Mouse (Mus musculus): ENCODE measurements around the gene Csn2. TPM values are rescaled to one million over a fixed set of nuclear protein-coding genes. Genes with fewer than 3 reads are reported as not detected.

Gene Csn2
- not detected in 2 replicates for polyA plus RNA-seq (2015; fragmentation: Nextera tagmentation; extraction: Ambion mirVana)

DNA sequence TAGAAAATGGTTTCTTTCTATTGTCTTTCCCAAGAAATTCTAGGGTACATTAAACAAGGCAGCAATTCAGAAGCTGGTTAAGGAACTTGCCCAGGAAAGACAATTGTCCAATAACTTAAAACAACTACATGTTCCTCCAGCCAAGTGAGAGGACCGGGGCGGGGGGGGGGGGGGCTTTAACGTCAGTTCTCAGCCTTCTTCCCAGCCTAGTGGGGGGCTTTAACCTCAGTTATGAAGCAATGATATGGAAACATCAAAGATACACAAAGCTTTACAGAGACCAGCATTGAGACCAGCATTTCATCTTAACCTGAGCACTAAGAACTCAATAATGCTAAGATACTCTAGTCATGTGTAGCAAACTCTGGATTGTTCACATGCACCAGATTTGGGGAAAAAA is at the start of gene Csn2:
Gene Csn2 (minus strand): TSS at position 101 of the 400 bp plus-strand sequence.
- Histone ChIP-seq H3K9ac (ENCODE audit: low read depth, low read length) (no peak within 1 kb of the TSS), H3K27ac (no peak within 1 kb of the TSS), H3K4me3 (replicated peaks; ENCODE audit: low read depth, low read length) (no peak within 1 kb of the TSS), H3K4me2 (ENCODE audit: low read length) (no peak within 1 kb of the TSS), H3K27me3 (ENCODE audit: insufficient read depth, low read length) (no peaks in the 10 kb centered on the region), H3K4me1 (replicated peaks; ENCODE audit: insufficient read depth, low read length) (no peaks in the 10 kb centered on the region), H3K36me3 (ENCODE audit: insufficient read depth, low read length) (no peaks in the 10 kb centered on the region), H3K9me3 (replicated peaks; ENCODE audit: low read length) (no peaks in the 10 kb centered on the region)
- ATAC-seq (replicated peaks; ENCODE audit: low FRiP score, low read depth) = no peak
- DNase-seq (ENCODE audit: low spot score) = no peak
- TF ChIP-seq CTCF (IDR thresholded peaks at IDR 0.05; ENCODE audit: low read depth) = no peak
- WGBS = 84% methylated on average over 3 of the region's 3 CpGs

DNA sequence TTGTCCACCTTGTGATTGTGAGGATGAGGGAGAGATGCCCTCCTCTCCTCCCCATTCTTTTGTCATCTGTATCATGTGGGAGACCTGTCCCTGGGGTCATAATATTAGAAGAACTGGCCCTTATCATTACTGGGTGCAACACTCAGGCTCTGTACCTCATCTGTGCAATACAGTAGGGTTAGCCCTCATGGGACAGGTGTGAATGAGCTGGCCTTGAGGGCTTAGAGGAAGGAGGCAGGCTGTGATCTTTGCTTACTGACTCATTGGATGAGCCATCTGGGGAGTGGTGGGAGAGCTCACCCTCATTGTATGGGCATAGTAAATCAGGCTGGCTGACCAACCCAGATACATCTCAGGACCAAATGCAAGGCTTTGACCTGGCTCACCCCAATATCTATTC is 35.4 kb upstream of the Csn2 start:
- Histone ChIP-seq H3K4me3 (replicated peaks; ENCODE audit: low read depth, low read length) (no peak overlapping the region), H3K9me3 (replicated peaks; ENCODE audit: low read length) (no peaks in the 10 kb centered on the region), H3K27me3 (ENCODE audit: insufficient read depth, low read length) (no peaks in the 10 kb centered on the region), H3K36me3 (ENCODE audit: insufficient read depth, low read length) (no peaks in the 10 kb centered on the region), H3K4me1 (replicated peaks; ENCODE audit: insufficient read depth, low read length) (no peaks in the 10 kb centered on the region), H3K4me2 (ENCODE audit: low read length) (no peak overlapping the region), H3K9ac (ENCODE audit: low read depth, low read length) (no peak overlapping the region), H3K27ac (no peak overlapping the region)
- DNase-seq (ENCODE audit: low spot score) (no peak), ATAC-seq (replicated peaks; ENCODE audit: low FRiP score, low read depth) (no peak)
- no peak for TF ChIP-seq CTCF (IDR thresholded peaks at IDR 0.05; ENCODE audit: low read depth)

- Histone ChIP-seq H3K27me3 (ENCODE audit: insufficient read depth, low read length) (no peaks in the 10 kb centered on the region), H3K27ac (no peak overlapping the region), H3K4me1 (replicated peaks; ENCODE audit: insufficient read depth, low read length) (no peaks in the 10 kb centered on the region), H3K4me3 (replicated peaks; ENCODE audit: low read depth, low read length) (no peak overlapping the region), H3K4me2 (ENCODE audit: low read length) (no peak overlapping the region), H3K9ac (ENCODE audit: low read depth, low read length) (no peak overlapping the region), H3K36me3 (ENCODE audit: insufficient read depth, low read length) (no peaks in the 10 kb centered on the region), H3K9me3 (replicated peaks; ENCODE audit: low read length) (no peaks in the 10 kb centered on the region)
- DNase-seq (ENCODE audit: low spot score) (no peak), ATAC-seq (replicated peaks; ENCODE audit: low FRiP score, low read depth) (no peak)
- TF ChIP-seq CTCF (IDR thresholded peaks at IDR 0.05; ENCODE audit: low read depth) = no peak
- WGBS = 68% methylated on average over 1 of the region's 1 CpGs
Observed at GRCm38 (mm10) chr5:87705891-87706290, 6.5 kb upstream of the Csn2 start.

GRCm38 (mm10) chr5:87665908-87666307 is 33.5 kb downstream of the Csn2 start, which contains the start of gene Csn1s1:
Gene Csn1s1 (plus strand): TSS chr5:87666208.
- TF ChIP-seq CTCF (IDR thresholded peaks at IDR 0.05; ENCODE audit: low read depth) = no peak
- ATAC-seq (replicated peaks; ENCODE audit: low FRiP score, low read depth) (no peak), DNase-seq (ENCODE audit: low spot score) (no peak)
- no peak within 1 kb of the TSS for H3K4me2 ChIP-seq (ENCODE audit: low read length)
- H3K4me1 ChIP-seq (replicated peaks; ENCODE audit: insufficient read depth, low read length) = no peaks in the 10 kb centered on the region
- no peak within 1 kb of the TSS for H3K4me3 ChIP-seq (replicated peaks; ENCODE audit: low read depth, low read length)
- H3K27me3 ChIP-seq (ENCODE audit: insufficient read depth, low read length) = no peaks in the 10 kb centered on the region
- no peaks in the 10 kb centered on the region for H3K9me3 ChIP-seq (replicated peaks; ENCODE audit: low read length)
- H3K27ac ChIP-seq = no peak within 1 kb of the TSS
- no peak within 1 kb of the TSS for H3K9ac ChIP-seq (ENCODE audit: low read depth, low read length)
- no peaks in the 10 kb centered on the region for H3K36me3 ChIP-seq (ENCODE audit: insufficient read depth, low read length)

- ATAC-seq (replicated peaks; ENCODE audit: low FRiP score, low read depth) (no peak), DNase-seq (ENCODE audit: low spot score) (peak; percentile 53)
- TF ChIP-seq CTCF (IDR thresholded peaks at IDR 0.05; ENCODE audit: low read depth) = peak; percentile 69
- no peaks in the 10 kb centered on the region for H3K36me3 ChIP-seq (ENCODE audit: insufficient read depth, low read length)
- H3K9ac ChIP-seq (ENCODE audit: low read depth, low read length) = no peak overlapping the region
- no peaks in the 10 kb centered on the region for H3K9me3 ChIP-seq (replicated peaks; ENCODE audit: low read length)
- H3K4me1 ChIP-seq (replicated peaks; ENCODE audit: insufficient read depth, low read length) = no peaks in the 10 kb centered on the region
- H3K4me3 ChIP-seq (replicated peaks; ENCODE audit: low read depth, low read length) = no peak overlapping the region
- H3K27me3 ChIP-seq (ENCODE audit: insufficient read depth, low read length) = no peaks in the 10 kb centered on the region
- no peak overlapping the region for H3K4me2 ChIP-seq (ENCODE audit: low read length)
- no peak overlapping the region for H3K27ac ChIP-seq
Observed at GRCm38 (mm10) chr5:87642787-87643186, 56.6 kb downstream of the Csn2 start.

Other genes with a start within 250 kb of the Csn2 start
- not detected in 2 replicates for gene Ugt2a2, start 217.4 kb downstream of the Csn2 start, polyA plus RNA-seq (2015; fragmentation: Nextera tagmentation; extraction: Ambion mirVana)
- gene Gm43638, start 212.8 kb downstream of the Csn2 start, polyA plus RNA-seq (2015; fragmentation: Nextera tagmentation; extraction: Ambion mirVana) = not detected in 2 replicates
- not detected in 2 replicates for gene Ugt2a1, start 208.8 kb downstream of the Csn2 start, polyA plus RNA-seq (2015; fragmentation: Nextera tagmentation; extraction: Ambion mirVana)
- gene Sult1b1, start 161.4 kb downstream of the Csn2 start, polyA plus RNA-seq (2015; fragmentation: Nextera tagmentation; extraction: Ambion mirVana) = 6.8 and 8.0 TPM in 2 replicates
- 192 and 215 TPM in 2 replicates for gene Sult1d1, start 130.6 kb downstream of the Csn2 start, polyA plus RNA-seq (2015; fragmentation: Nextera tagmentation; extraction: Ambion mirVana)
- 0.65 and 0.78 TPM in 2 replicates for gene Sult1e1, start 108.0 kb downstream of the Csn2 start, polyA plus RNA-seq (2015; fragmentation: Nextera tagmentation; extraction: Ambion mirVana)
- gene Csn1s1, start 33.4 kb downstream of the Csn2 start, polyA plus RNA-seq (2015; fragmentation: Nextera tagmentation; extraction: Ambion mirVana) = not detected in 2 replicates
- not detected in 2 replicates for gene Csn1s2a, start 74.9 kb upstream of the Csn2 start, polyA plus RNA-seq (2015; fragmentation: Nextera tagmentation; extraction: Ambion mirVana)
- not detected in 2 replicates for gene Csn1s2b, start 108.5 kb upstream of the Csn2 start, polyA plus RNA-seq (2015; fragmentation: Nextera tagmentation; extraction: Ambion mirVana)
- gene Prr27, start 126.1 kb upstream of the Csn2 start, polyA plus RNA-seq (2015; fragmentation: Nextera tagmentation; extraction: Ambion mirVana) = not detected in 2 replicates
- 0.13 TPM in 1 of 2 replicates, not detected in the other for gene Odam, start 185.4 kb upstream of the Csn2 start, polyA plus RNA-seq (2015; fragmentation: Nextera tagmentation; extraction: Ambion mirVana)
- gene Csn3, start 225.9 kb upstream of the Csn2 start, polyA plus RNA-seq (2015; fragmentation: Nextera tagmentation; extraction: Ambion mirVana) = 0.18 TPM in 1 of 2 replicates, not detected in the other

Measured in kidney, postnatal 0 days (tissue).